Mouse (Mus musculus): ENCODE measurements around the gene Rtn4ip1.

GRCm38 (mm10) chr10:43871458-43871857, 30.1 kb upstream of the Rtn4ip1 start:
- TF ChIP-seq CTCF (IDR thresholded peaks at IDR 0.05; ENCODE audit: low read depth, low read length) (no peak), EP300 (IDR thresholded peaks at IDR 0.05; ENCODE audit: insufficient read depth, low read depth, low read length) (no peak), POLR2A (IDR thresholded peaks at IDR 0.05; ENCODE audit: insufficient read depth, low read length) (no peak)
